Mouse (Mus musculus) R1 (cell line): Measurements from ENCODE around the gene Src.

Source experiments
- DNase-seq: peaks from one replicate; pipeline ENCODE4 v3.0.0-alpha.2; 2018; ENCODE audit warnings: low read depth, low spot score

The Src gene

GRCm38 (mm10) chr2:157436496-157436895, 18.3 kb downstream of the Src start:
- DNase-seq, result no peak

GRCm38 (mm10) chr2:157437123-157437522, 18.9 kb downstream of the Src start:
- DNase-seq, result peak; percentile 54

- DNase-seq, result no peak
Measured at GRCm38 (mm10) chr2:157441363-157441762, 23.1 kb downstream of the Src start.

GRCm38 (mm10) chr2:157447297-157448158, 29.3 kb downstream of the Src start:
- no peak for DNase-seq

GRCm38 (mm10) chr2:157448356-157448755, 30.1 kb downstream of the Src start:
- no peak for DNase-seq

GRCm38 (mm10) chr2:157450905-157451304, 32.7 kb downstream of the Src start:
- no peak for DNase-seq

- no peak for DNase-seq
Measured at GRCm38 (mm10) chr2:157451372-157452040, 33.3 kb downstream of the Src start.

- DNase-seq, result peak; percentile 91
Measured at GRCm38 (mm10) chr2:157457100-157457806, 39.0 kb downstream of the Src start.

GRCm38 (mm10) chr2:157458472-157458871, 40.2 kb downstream of the Src start:
- DNase-seq, result peak; percentile 77

GRCm38 (mm10) chr2:157459736-157460135, 41.5 kb downstream of the Src start:
- no peak for DNase-seq

- DNase-seq, result peak; percentile 93
Measured at GRCm38 (mm10) chr2:157462776-157463710, 44.8 kb downstream of the Src start.

- DNase-seq, result no peak
Measured at GRCm38 (mm10) chr2:157463887-157464745, 45.9 kb downstream of the Src start.

- DNase-seq, result peak; percentile 97
Measured at GRCm38 (mm10) chr2:157464746-157465126, 46.5 kb downstream of the Src start.

- DNase-seq, result no peak
Measured at GRCm38 (mm10) chr2:157466836-157467235, 48.6 kb downstream of the Src start.

GRCm38 (mm10) chr2:157468130-157468796, 50.0 kb downstream of the Src start:
- DNase-seq, result peak; percentile 79

GRCm38 (mm10) chr2:157471292-157471691, 53.0 kb downstream of the Src start:
- DNase-seq, result no peak

GRCm38 (mm10) chr2:157471737-157472136, 53.5 kb downstream of the Src start:
- no peak for DNase-seq

- DNase-seq, result no peak
Measured at GRCm38 (mm10) chr2:157472469-157472868, 54.2 kb downstream of the Src start.

GRCm38 (mm10) chr2:157474269-157474729, 56.1 kb downstream of the Src start:
- no peak for DNase-seq
